Mouse (Mus musculus) liver, adult 2 months (tissue): ENCODE results near the gene Eif4g2.

ENCODE experiments used
- CTCF ChIP-seq: fragments of 200-500 bp; IDR thresholded peaks from 2 replicates; pipeline ENCODE4 v1.5.1; 2011; ENCODE audit warnings: low read depth, low read length, control low read depth
- POLR2A ChIP-seq: fragments of 200-500 bp; IDR thresholded peaks from 2 replicates; pipeline ENCODE4 v1.6.1; 2011; ENCODE audit warnings: low read length, control low read depth; ENCODE audit not compliant: insufficient read depth; ENCODE audit errors: extremely low read depth

DNA sequence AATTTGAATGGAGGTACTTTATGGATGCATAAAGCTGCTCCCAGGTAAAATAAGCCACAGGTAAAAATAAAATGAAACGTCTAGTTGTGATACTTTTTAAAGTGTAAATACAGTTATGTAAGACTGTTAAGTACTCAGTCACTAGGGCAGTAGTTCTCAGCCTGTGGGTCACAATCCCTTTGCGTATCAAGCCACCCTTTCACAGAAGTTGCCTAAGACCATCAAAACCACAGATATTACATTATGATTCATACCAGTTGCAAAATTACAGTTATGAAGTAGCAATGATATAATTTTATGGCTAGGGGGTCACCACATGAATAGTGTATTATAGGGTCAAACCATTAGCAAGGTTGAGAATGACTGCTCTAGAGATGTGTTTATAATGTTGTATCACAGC, 12.3 kb upstream of the Eif4g2 start:
- TF ChIP-seq CTCF (no peak), POLR2A (no peak)
